Mouse (Mus musculus): Measurements from ENCODE around the gene Itpk1.

- TF ChIP-seq CTCF (IDR thresholded peaks at IDR 0.05) (no peak), EP300 (IDR thresholded peaks at IDR 0.05; ENCODE audit: insufficient read depth, low read depth, low read length) (no peak)
These were observed 164.5 kb downstream of the Itpk1 start for GRCm38 (mm10) chr12:102540278-102540677.
